Mouse (Mus musculus) limb, embryonic 11.5 days (tissue): ENCODE results near the gene Six3. TPM values are rescaled to one million over a fixed set of nuclear protein-coding genes. Genes with fewer than 3 reads are reported as not detected.
A peak's percentile ranks its signal among the peaks of the same experiment; 100 is the strongest.

Source experiments
- ATAC-seq: fragments of 200-750 bp; cut with Nextera tagmentation; 2 replicates; pipeline ENCODE4 v1.8.0; 2017; ENCODE audit warnings: low read depth; ENCODE audit not compliant: insufficient number of reproducible peaks, low FRiP score, low TSS enrichment
- DNase-seq: peaks from one replicate; pipeline ENCODE4 v3.0.0-alpha.2; 2015; ENCODE audit warnings: low spot score
- H3K27ac ChIP-seq: fragments of 300-500 bp; sonication (generic); replicated peaks from 2 replicates; pipeline ENCODE4 v1.5.1; 2014; ENCODE audit warnings: low read depth, mild to moderate bottlenecking, low read length
- H3K27me3 ChIP-seq: fragments of 300-500 bp; sonication (generic); 2 replicates; pipeline ENCODE4 v1.6.1; 2014; ENCODE audit warnings: mild to moderate bottlenecking, low read length, mixed read lengths; ENCODE audit not compliant: control insufficient read depth, insufficient read depth
- H3K36me3 ChIP-seq: fragments of 300-500 bp; sonication (generic); 2 replicates; pipeline ENCODE4 v1.6.1; 2014; ENCODE audit warnings: mild to moderate bottlenecking, low read length, moderate library complexity, mixed read lengths; ENCODE audit not compliant: control insufficient read depth, insufficient read depth
- H3K4me1 ChIP-seq: fragments of 300-500 bp; sonication (generic); 2 replicates; pipeline ENCODE4 v1.6.1; 2014; ENCODE audit warnings: low read length, mixed read lengths; ENCODE audit not compliant: control insufficient read depth, insufficient read depth
- H3K4me2 ChIP-seq: fragments of 300-500 bp; sonication (generic); 2 replicates; pipeline ENCODE4 v1.6.1; 2014; ENCODE audit warnings: low read depth, mild to moderate bottlenecking, moderate library complexity; ENCODE audit not compliant: severe bottlenecking
- H3K4me3 ChIP-seq: fragments of 300-500 bp; sonication (generic); 2 replicates; pipeline ENCODE4 v1.5.1; 2014; ENCODE audit warnings: low read depth, low read length
- H3K9ac ChIP-seq: fragments of 300-500 bp; sonication (generic); 2 replicates; pipeline ENCODE4 v1.6.1; 2014; ENCODE audit warnings: mild to moderate bottlenecking, low read length
- H3K9me3 ChIP-seq: fragments of 300-500 bp; sonication (generic); 2 replicates; pipeline ENCODE4 v1.6.1; 2016; ENCODE audit warnings: low read length; ENCODE audit not compliant: control insufficient read depth
- WGBS: fragments of 180-500 bp; shearing (Covaris S2); extraction: QIAGEN DNeasy Blood & Tissue Kit; methylation state at CpG from one replicate; pipeline ENCODE4 v1.1.7; 2014; 5-methylcytosine and 5-hydroxymethylcytosine counted together
- polyA plus RNA-seq: library from polyadenylated mRNA; unstranded; fragments of >200 nt; fragmentation: Nextera tagmentation; extraction: Ambion mirVana; gene quantifications from 2 replicates; pipeline ENCODE4 v1.2.1, GENCODE M21; 2014

Six3 gene
- polyA plus RNA-seq, 1 experiment from 2014 or later: not detected

DNA sequence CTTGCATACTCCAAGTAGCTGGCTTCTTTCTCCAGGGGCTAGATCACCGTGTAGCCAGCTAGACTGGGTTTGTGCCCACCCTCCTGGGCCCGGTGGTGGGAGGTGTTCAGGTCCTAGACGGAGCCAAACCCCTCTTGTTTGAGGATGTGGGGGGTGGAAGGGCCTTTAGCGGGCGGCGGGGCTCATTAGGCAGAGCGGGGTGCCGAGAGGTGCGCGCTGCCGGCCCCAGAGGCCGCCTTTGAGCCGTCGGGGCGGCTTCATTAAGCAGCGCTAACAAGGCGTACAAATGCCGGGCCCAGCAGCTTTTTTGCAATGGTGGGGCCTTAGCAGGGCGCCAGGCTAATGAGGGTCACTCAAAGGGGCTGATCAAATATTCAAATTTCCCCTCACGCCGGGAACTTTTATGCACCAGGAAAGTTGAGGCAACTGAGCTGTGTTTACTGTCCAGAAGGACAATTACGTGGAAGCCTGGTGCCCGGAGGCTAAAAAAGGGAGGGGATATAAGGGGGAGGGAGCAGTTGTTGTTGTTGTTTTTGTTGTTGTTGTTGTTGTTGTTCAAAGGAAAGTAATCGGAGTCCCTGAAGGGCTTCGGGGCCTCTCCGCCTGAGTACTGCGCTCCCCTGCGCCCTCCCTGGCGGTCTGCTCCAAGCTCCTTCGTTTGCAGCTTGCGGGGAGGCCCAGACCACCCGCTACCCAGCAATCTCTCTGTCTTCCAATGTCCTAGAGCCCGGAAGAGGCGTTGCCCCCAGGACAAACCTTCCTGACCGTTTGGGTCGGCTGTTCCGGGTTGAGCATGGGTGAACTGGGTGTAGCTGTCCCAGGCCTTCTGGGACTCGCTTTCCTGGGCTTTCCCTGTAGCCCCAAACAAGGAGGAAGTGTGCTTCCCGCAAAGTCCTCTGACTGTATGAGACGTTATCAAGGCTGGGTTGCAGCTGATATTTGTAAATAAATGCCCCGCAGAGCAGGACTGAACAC lies 3.4 kb downstream of the Six3 start:
- ATAC-seq (no peak), DNase-seq (peak; percentile 55)
- no peaks in the 10 kb centered on the region for H3K9me3 ChIP-seq
- H3K4me2 ChIP-seq: no peak overlapping the region
- H3K4me3 ChIP-seq: no peak overlapping the region
- H3K27ac ChIP-seq: no peak overlapping the region
- under 1% methylated on average over 41 of the region's 41 CpGs for WGBS
- peaks cover 7% of the 10 kb centered on the region; the same call in 1 of the 2 replicates for H3K4me1 ChIP-seq
- no peak overlapping the region for H3K9ac ChIP-seq
- no peaks in the 10 kb centered on the region for H3K36me3 ChIP-seq
- peaks cover 100% of the 10 kb centered on the region for H3K27me3 ChIP-seq

GRCm38 (mm10) chr17:85617566-85618358 lies 4.4 kb downstream of the Six3 start:
- 0% methylated on average over 36 of the region's 36 CpGs for WGBS
- DNase-seq: peak; percentile 80
- peak; percentile 45; the same call in 1 of the 2 replicates for ATAC-seq
- Histone ChIP-seq H3K27me3 (peaks cover 100% of the 10 kb centered on the region), H3K36me3 (no peaks in the 10 kb centered on the region), H3K9me3 (no peaks in the 10 kb centered on the region), H3K4me1 (peaks cover 7% of the 10 kb centered on the region; the same call in 1 of the 2 replicates), H3K9ac (no peak overlapping the region), H3K4me3 (peak overlapping the region; percentile 12), H3K4me2 (peak overlapping the region; percentile 21), H3K27ac (no peak overlapping the region)

- ATAC-seq (no peak), DNase-seq (no peak)
- Histone ChIP-seq H3K27me3 (peaks cover 100% of the 10 kb centered on the region), H3K4me1 (peaks cover 7% of the 10 kb centered on the region; the same call in 1 of the 2 replicates), H3K4me3 (peak overlapping the region; percentile 12), H3K4me2 (peak overlapping the region; percentile 21), H3K36me3 (no peaks in the 10 kb centered on the region), H3K27ac (no peak overlapping the region), H3K9me3 (no peaks in the 10 kb centered on the region), H3K9ac (no peak overlapping the region)
- WGBS: under 1% methylated on average over 28 of the region's 34 CpGs
Observed at GRCm38 (mm10) chr17:85618359-85619112, 5.1 kb downstream of the Six3 start.

- ATAC-seq (no peak), DNase-seq (peak; percentile 56)
- no peak overlapping the region for H3K27ac ChIP-seq
- no peak overlapping the region for H3K4me2 ChIP-seq
- H3K9me3 ChIP-seq: no peaks in the 10 kb centered on the region
- H3K27me3 ChIP-seq: peaks cover 97% of the 10 kb centered on the region
- no peak overlapping the region for H3K9ac ChIP-seq
- WGBS: 2% methylated on average over 20 of the region's 20 CpGs
- H3K36me3 ChIP-seq: no peaks in the 10 kb centered on the region
- no peak overlapping the region for H3K4me3 ChIP-seq
- peaks cover 7% of the 10 kb centered on the region; the same call in 1 of the 2 replicates for H3K4me1 ChIP-seq
Observed at GRCm38 (mm10) chr17:85619113-85620085, 6.0 kb downstream of the Six3 start.

- H3K27ac ChIP-seq: no peak overlapping the region
- H3K4me2 ChIP-seq: no peak overlapping the region
- no peak for DNase-seq
- ATAC-seq: no peak
- no peaks in the 10 kb centered on the region for H3K36me3 ChIP-seq
- H3K9me3 ChIP-seq: no peaks in the 10 kb centered on the region
- no peak overlapping the region for H3K4me3 ChIP-seq
- no peak overlapping the region for H3K9ac ChIP-seq
- 0% methylated on average over 6 of the region's 6 CpGs for whole genome bisulfite sequencing
- peaks cover 5% of the 10 kb centered on the region; the same call in 1 of the 2 replicates for H3K4me1 ChIP-seq
- peaks cover 90% of the 10 kb centered on the region for H3K27me3 ChIP-seq
Observed at GRCm38 (mm10) chr17:85620086-85620481, 6.7 kb downstream of the Six3 start.

- under 1% methylated on average over 51 of the region's 54 CpGs for WGBS
- Histone ChIP-seq H3K27ac (no peak overlapping the region), H3K4me2 (peak overlapping the region; percentile 36), H3K4me1 (peaks cover 5% of the 10 kb centered on the region; the same call in 1 of the 2 replicates), H3K9me3 (no peaks in the 10 kb centered on the region), H3K36me3 (no peaks in the 10 kb centered on the region), H3K9ac (no peak overlapping the region), H3K27me3 (peaks cover 84% of the 10 kb centered on the region), H3K4me3 (0 out of 2 replicates have a peak overlapping the region, but pooled peaks have one; percentile 14)
- ATAC-seq: no peak
- DNase-seq: no peak
Observed at GRCm38 (mm10) chr17:85620680-85621504, 7.5 kb downstream of the Six3 start.
